Mouse (Mus musculus) MEL (cell line): ENCODE measurements around the gene Anapc4. TPM values are rescaled to one million over a fixed set of nuclear protein-coding genes. Genes with fewer than 3 reads are reported as not detected.

Source experiments
- DNase-seq: peaks from one replicate; pipeline ENCODE4 v3.0.0; 2011; ENCODE audit warnings: low read depth, low spot score
- H3K27ac ChIP-seq: 2 replicates; pipeline ENCODE4 v1.5.1; 2012; ENCODE audit warnings: low read depth, mild to moderate bottlenecking, control low read depth, low read length, moderate library complexity; ENCODE audit not compliant: control insufficient read depth
- H3K27me3 ChIP-seq, 2 experiments: fragments of 150-350 bp in 1 of 2; sonication (generic) in 1 of 2; 2 replicates each; pipeline ENCODE4 v1.6.1; 2012; ENCODE audit warnings: low read length in 2 of 2, mild to moderate bottlenecking in 2 of 2, improper control_type of control experiment in 1 of 2, moderate library complexity in 1 of 2; ENCODE audit not compliant: insufficient read depth in 2 of 2, control insufficient read depth in 1 of 2
- H3K36me3 ChIP-seq, 2 experiments: 2 replicates each; pipeline ENCODE4 v1.6.1; 2012 to 2014; ENCODE audit warnings: low read length in 2 of 2, improper control_type of control experiment in 1 of 2, inconsistent platforms in 1 of 2, mild to moderate bottlenecking in 1 of 2; ENCODE audit not compliant: insufficient read depth in 2 of 2, control insufficient read depth in 1 of 2
- H3K4me1 ChIP-seq, 2 experiments: fragments of 150-350 bp in 1 of 2; sonication (generic) in 1 of 2; 2 replicates each; pipeline ENCODE4 v1.6.1; 2012; ENCODE audit warnings: low read length in 2 of 2, improper control_type of control experiment in 1 of 2, mild to moderate bottlenecking in 1 of 2; ENCODE audit not compliant: insufficient read depth in 2 of 2, control insufficient read depth in 1 of 2
- H3K4me3 ChIP-seq, 2 experiments: fragments of 150-350 bp in 1 of 2; sonication (generic) in 1 of 2; 2 replicates each; pipeline ENCODE4 v1.5.1; 2012; ENCODE audit warnings: low read depth in 2 of 2, low read length in 2 of 2, mild to moderate bottlenecking in 2 of 2, moderate library complexity in 2 of 2, control low read depth in 1 of 2, improper control_type of control experiment in 1 of 2; ENCODE audit not compliant: control insufficient read depth in 1 of 2, insufficient read depth in 1 of 2
- H3K79me2 ChIP-seq: 2 replicates; pipeline ENCODE4 v1.6.1; 2012; ENCODE audit warnings: mild to moderate bottlenecking, low read length, moderate library complexity; ENCODE audit not compliant: control insufficient read depth, poor library complexity, insufficient read depth
- H3K9ac ChIP-seq: 2 replicates; pipeline ENCODE4 v1.6.1; 2012; ENCODE audit warnings: low read depth, mild to moderate bottlenecking, control low read depth, low read length, moderate library complexity; ENCODE audit not compliant: control insufficient read depth, poor library complexity, severe bottlenecking
- H3K9me3 ChIP-seq: fragments of 150-350 bp; sonication (generic); replicated peaks from 2 replicates; pipeline ENCODE4 v1.6.1; 2012; ENCODE audit warnings: mild to moderate bottlenecking, low read length, improper control_type of control experiment, moderate library complexity; ENCODE audit not compliant: insufficient read depth
- CTCF ChIP-seq, 3 experiments: IDR thresholded peaks in 2 of 3; conservative IDR thresholded peaks in 1 of 3; 2 replicates each; pipeline ENCODE4 v1.5.1; 2011 to 2012; ENCODE audit warnings: low read length in 3 of 3, low read depth in 2 of 3, mild to moderate bottlenecking in 2 of 3, improper control_type of control experiment in 1 of 3, inconsistent platforms in 1 of 3, mixed read lengths in 1 of 3, moderate library complexity in 1 of 3; ENCODE audit not compliant: control insufficient read depth in 1 of 3, insufficient read depth in 1 of 3, poor library complexity in 1 of 3, severe bottlenecking in 1 of 3
- EP300 ChIP-seq, 2 experiments: IDR thresholded peaks; 2 replicates each; pipeline ENCODE4 v1.6.1; 2011; ENCODE audit warnings: improper control_type of control experiment in 2 of 2, low read length in 2 of 2, low read depth in 1 of 2, mild to moderate bottlenecking in 1 of 2
- ETS1 ChIP-seq: IDR thresholded peaks from 2 replicates; pipeline ENCODE4 v1.6.1; 2012; ENCODE audit warnings: low read depth, mild to moderate bottlenecking, inconsistent platforms, low read length, improper control_type of control experiment, moderate library complexity
- GATA1 ChIP-seq: IDR thresholded peaks from 2 replicates; pipeline ENCODE4 v1.6.1; 2011; ENCODE audit warnings: low read depth, low read length, improper control_type of control experiment
- HCFC1 ChIP-seq: IDR thresholded peaks from 2 replicates; pipeline ENCODE4 v1.6.1; 2012; ENCODE audit warnings: low read depth, mild to moderate bottlenecking, inconsistent platforms, low read length, improper control_type of control experiment, moderate library complexity
- KAT2A ChIP-seq: conservative IDR thresholded peaks from 2 replicates; pipeline ENCODE4 v1.6.1; 2012; ENCODE audit warnings: low read depth, low read length, improper control_type of control experiment, inconsistent platforms
- MAFK ChIP-seq: IDR thresholded peaks from 2 replicates; pipeline ENCODE4 v1.6.1; 2011; ENCODE audit warnings: low read depth, mild to moderate bottlenecking, low read length, improper control_type of control experiment, borderline replicate concordance
- MAZ ChIP-seq: IDR thresholded peaks from 2 replicates; pipeline ENCODE4 v1.6.1; 2012; ENCODE audit warnings: low read depth, mild to moderate bottlenecking, inconsistent platforms, low read length, improper control_type of control experiment
- MEF2A ChIP-seq: IDR thresholded peaks from 2 replicates; pipeline ENCODE4 v1.6.1; 2014; ENCODE audit warnings: low read depth, mild to moderate bottlenecking, inconsistent platforms, low read length, improper control_type of control experiment; ENCODE audit not compliant: poor library complexity, insufficient replicate concordance, severe bottlenecking; ENCODE audit errors: extremely low read depth
- MXI1 ChIP-seq: IDR thresholded peaks from 2 replicates; pipeline ENCODE4 v1.6.1; 2011; ENCODE audit warnings: mild to moderate bottlenecking, low read depth, low read length, improper control_type of control experiment
- MYB ChIP-seq: IDR thresholded peaks from 2 replicates; pipeline ENCODE4 v1.6.1; 2011; ENCODE audit warnings: mild to moderate bottlenecking, low read depth, low read length, improper control_type of control experiment
- MYC ChIP-seq: IDR thresholded peaks from 2 replicates; pipeline ENCODE4 v1.6.1; 2011; ENCODE audit warnings: low read depth, mild to moderate bottlenecking, low read length, improper control_type of control experiment, moderate library complexity
- NELFE ChIP-seq: IDR thresholded peaks from 2 replicates; pipeline ENCODE4 v1.6.1; 2011; ENCODE audit warnings: low read depth, low read length, improper control_type of control experiment
- POLR2A ChIP-seq, 2 experiments: IDR thresholded peaks; 2 replicates each; pipeline ENCODE4 v1.6.1; 2011 to 2012; ENCODE audit warnings: low read length in 2 of 2, mild to moderate bottlenecking in 2 of 2, control low read depth in 1 of 2, improper control_type of control experiment in 1 of 2, low read depth in 1 of 2, moderate library complexity in 1 of 2; ENCODE audit not compliant: control insufficient read depth in 1 of 2, insufficient read depth in 1 of 2, poor library complexity in 1 of 2
- POLR2AphosphoS2 ChIP-seq: IDR thresholded peaks from 2 replicates; pipeline ENCODE4 v1.6.1; 2011; ENCODE audit warnings: low read length, improper control_type of control experiment
- RAD21 ChIP-seq: IDR thresholded peaks from 2 replicates; pipeline ENCODE4 v1.6.1; 2011; ENCODE audit warnings: mild to moderate bottlenecking, low read depth, low read length, improper control_type of control experiment
- RCOR1 ChIP-seq: IDR thresholded peaks from 2 replicates; pipeline ENCODE4 v1.6.1; 2012; ENCODE audit warnings: low read depth, mild to moderate bottlenecking, inconsistent platforms, low read length, improper control_type of control experiment
- SMC3 ChIP-seq: IDR thresholded peaks from 2 replicates; pipeline ENCODE4 v1.6.1; 2011; ENCODE audit warnings: low read depth, low read length, improper control_type of control experiment
- TAL1 ChIP-seq: IDR thresholded peaks from 2 replicates; pipeline ENCODE4 v1.6.1; 2012; ENCODE audit warnings: mild to moderate bottlenecking, inconsistent platforms, low read length, moderate library complexity, mixed read lengths
- USF1 ChIP-seq: IDR thresholded peaks from 2 replicates; pipeline ENCODE4 v1.6.1; 2014; ENCODE audit warnings: low read depth, mild to moderate bottlenecking, inconsistent platforms, low read length, improper control_type of control experiment, moderate library complexity
- USF2 ChIP-seq, 2 experiments: IDR thresholded peaks; 2 replicates each; pipeline ENCODE4 v1.6.1; 2011 to 2012; ENCODE audit warnings: improper control_type of control experiment in 2 of 2, low read length in 2 of 2, borderline replicate concordance in 1 of 2, inconsistent platforms in 1 of 2, low read depth in 1 of 2, mild to moderate bottlenecking in 1 of 2; ENCODE audit not compliant: insufficient read depth in 1 of 2
- ZKSCAN1 ChIP-seq: IDR thresholded peaks from 2 replicates; pipeline ENCODE4 v1.6.1; 2012; ENCODE audit warnings: low read depth, mild to moderate bottlenecking, inconsistent platforms, low read length, improper control_type of control experiment, moderate library complexity
- ZMIZ1 ChIP-seq: IDR thresholded peaks from 2 replicates; pipeline ENCODE4 v1.6.1; 2012; ENCODE audit warnings: low read depth, mild to moderate bottlenecking, inconsistent platforms, low read length, improper control_type of control experiment, moderate library complexity
- ZNF384 ChIP-seq: IDR thresholded peaks from 2 replicates; pipeline ENCODE4 v1.6.1; 2012; ENCODE audit warnings: low read depth, mild to moderate bottlenecking, inconsistent platforms, low read length, improper control_type of control experiment
- polyA plus RNA-seq, 2 experiments: library from polyadenylated mRNA; stranded (reverse) in 1 of 2; unstranded in 1 of 2; fragments of >175 nt in 1 of 2; fragments of >200 nt in 1 of 2; gene quantifications; 2 replicates each; pipeline versions ENCODE4 v1.2.1 to v1.2.4; 2012; ENCODE audit warnings: low replicate concordance in 2 of 2, low read depth in 1 of 2; ENCODE audit not compliant: insufficient read length in 2 of 2, insufficient read depth in 1 of 2, missing spikeins in 1 of 2
- total RNA-seq: library from RNA; depleted of rRNA; stranded (reverse); fragments of 300-350 nt; gene quantifications from 2 replicates; pipeline ENCODE4 v1.2.3, GENCODE M21; 2012

Anapc4 gene
- total and polyA plus RNA-seq, 3 experiments = 56.4 to 159 (median 56.6) TPM

GRCm38 (mm10) chr5:52893938-52894337, 60.1 kb downstream of the Anapc4 start:
- H3K9me3 ChIP-seq = no peaks in the 10 kb centered on the region
- H3K27me3 ChIP-seq = no peaks in the 10 kb centered on the region
- H3K4me1 ChIP-seq = peaks cover 9 to 20% of the 10 kb centered on the region in 2 experiments
- H3K9ac ChIP-seq = no peak overlapping the region
- H3K36me3 ChIP-seq = peaks cover 0 to 6% of the 10 kb centered on the region in 2 experiments; a peak in 1 of 4 replicates
- TF ChIP-seq MAFK (no peak), SMC3 (no peak), ZKSCAN1 (no peak), HCFC1 (no peak), MAZ (no peak), RAD21 (no peak), EP300 (IDR thresholded peaks at IDR 0.05; ENCODE audit: low read depth in 1 of 2, low read length in 2 of 2) (no peak), TAL1 (no peak), ZMIZ1 (no peak), NELFE (no peak)
- no peak overlapping the region for H3K27ac ChIP-seq
- H3K79me2 ChIP-seq = no peaks in the 10 kb centered on the region
- DNase-seq = no peak
- H3K4me3 ChIP-seq = no peak overlapping the region

- H3K36me3 ChIP-seq = peaks cover 0 to 10% of the 10 kb centered on the region in 2 experiments; a peak in 2 of 4 replicates
- no peak overlapping the region for H3K9ac ChIP-seq
- H3K27ac ChIP-seq = no peak overlapping the region
- peaks cover 0 to 15% of the 10 kb centered on the region in 2 experiments; a peak in 2 of 4 replicates for H3K4me1 ChIP-seq
- no peaks in the 10 kb centered on the region for H3K27me3 ChIP-seq
- no peaks in the 10 kb centered on the region for H3K79me2 ChIP-seq
- no peak overlapping the region for H3K4me3 ChIP-seq
- no peaks in the 10 kb centered on the region for H3K9me3 ChIP-seq
- no peak for DNase-seq
- TF ChIP-seq CTCF (IDR thresholded peaks at IDR 0.05 in 2 of 3, conservative IDR thresholded peaks at IDR 0.05 in 1 of 3; ENCODE audit: control insufficient read depth in 1 of 3, insufficient read depth in 1 of 3, low read depth in 2 of 3, low read length in 3 of 3, poor library complexity in 1 of 3, severe bottlenecking in 1 of 3) = no peak
- no peak for TF ChIP-seq MYC
- TF ChIP-seq POLR2AphosphoS2 = no peak
- no peak for TF ChIP-seq ZKSCAN1
- TF ChIP-seq EP300 (IDR thresholded peaks at IDR 0.05; ENCODE audit: low read depth in 1 of 2, low read length in 2 of 2) = no peak
- no peak for TF ChIP-seq POLR2A (IDR thresholded peaks at IDR 0.05; ENCODE audit: control insufficient read depth in 1 of 2, insufficient read depth in 1 of 2, low read depth in 1 of 2, low read length in 2 of 2, poor library complexity in 1 of 2)
- TF ChIP-seq MYB = no peak
- no peak for TF ChIP-seq MAFK
- TF ChIP-seq KAT2A = no peak
- TF ChIP-seq HCFC1 = no peak
- TF ChIP-seq TAL1 = no peak
- no peak for TF ChIP-seq USF1
- no peak for TF ChIP-seq RCOR1
- TF ChIP-seq GATA1 = no peak
- no peak for TF ChIP-seq ZNF384
- TF ChIP-seq ETS1 = no peak
- no peak for TF ChIP-seq NELFE
- no peak for TF ChIP-seq USF2 (IDR thresholded peaks at IDR 0.05; ENCODE audit: borderline replicate concordance in 1 of 2, insufficient read depth in 1 of 2, low read depth in 1 of 2, low read length in 2 of 2)
- no peak for TF ChIP-seq MEF2A
- no peak for TF ChIP-seq MXI1
These were observed 70.4 kb downstream of the Anapc4 start for GRCm38 (mm10) chr5:52904246-52904645.
